Mouse (Mus musculus) myocyte (in vitro differentiated cells): ENCODE data around the gene Ttll11.

Source experiments
- CEBPB ChIP-seq: IDR thresholded peaks from 2 replicates; pipeline ENCODE4 v1.6.1; 2011; ENCODE audit warnings: mild to moderate bottlenecking, moderate library complexity; ENCODE audit not compliant: poor library complexity, insufficient read depth, severe bottlenecking
- POLR2A ChIP-seq: IDR thresholded peaks from one replicate; pipeline ENCODE4 v1.6.1; 2011; ENCODE audit warnings: low read depth, mild to moderate bottlenecking, control low read depth, moderate library complexity; ENCODE audit not compliant: insufficient read length

- no peak for TF ChIP-seq CEBPB
- no peak for TF ChIP-seq POLR2A
Measured at GRCm38 (mm10) chr2:35750533-35751141, 229.1 kb downstream of the Ttll11 start.
